Mouse (Mus musculus) sigmoid colon, adult 10 weeks (tissue): ENCODE measurements around the gene Zar1l. TPM values are rescaled to one million over a fixed set of nuclear protein-coding genes. Genes with fewer than 3 reads are reported as not detected.

Experiments
- polyA plus RNA-seq: library from polyadenylated mRNA; stranded (reverse); fragments of 350-450 nt; fragmentation: Illumina TruSeq; extraction: RNeasy Lipid Tissue Mini Kit (QIAGEN cat#74804); gene quantifications from one replicate; pipeline ENCODE4 v1.2.3, GENCODE M21; 2014; ENCODE audit warnings: low read depth, low replicate concordance

Gene Zar1l
- polyA plus RNA-seq: not detected

GRCm38 (mm10) chr5:150518064-150518463 is at the start of gene Zar1l:
Gene Zar1l (minus strand): TSS chr5:150518164.

GRCm38 (mm10) chr5:150521937-150522866 is 4.2 kb upstream of the Zar1l start, which contains the start of gene Brca2:
Gene Brca2 (plus strand): TSS chr5:150522630.

Other genes with a start within 250 kb of the Zar1l start
- 2.8 TPM for gene Brca2, start 4.5 kb upstream of the Zar1l start, polyA plus RNA-seq
- 16.1 TPM for gene N4bp2l1, start 79.0 kb upstream of the Zar1l start, polyA plus RNA-seq
- gene N4bp2l2, start 148.0 kb upstream of the Zar1l start, polyA plus RNA-seq: 116 TPM
- gene Pds5b, start 155.6 kb upstream of the Zar1l start, polyA plus RNA-seq: 40.6 TPM